Mouse (Mus musculus) C2C12 (cell line): Measurements from ENCODE around the gene H2-Oa.

Source experiments
- CTCF ChIP-seq: IDR thresholded peaks from one replicate; pipeline ENCODE4 v1.5.1; 2011; ENCODE audit not compliant: control insufficient read depth, insufficient read depth, insufficient read length
- MAX ChIP-seq: IDR thresholded peaks from one replicate; pipeline ENCODE4 v1.6.1; 2011; ENCODE audit warnings: mild to moderate bottlenecking, control low read depth

- TF ChIP-seq CTCF = no peak
- TF ChIP-seq MAX = no peak
These were observed 20.0 kb upstream of the H2-Oa start for GRCm38 (mm10) chr17:34072091-34072490.
